Mouse (Mus musculus) small intestine, adult 2 months (tissue): Measurements from ENCODE around the gene Uck2.

Experiments
- CTCF ChIP-seq: fragments of 200-500 bp; IDR thresholded peaks from 2 replicates; pipeline ENCODE4 v1.5.1; 2012; ENCODE audit warnings: low read depth, mild to moderate bottlenecking, control low read depth, inconsistent platforms, low read length, moderate library complexity, mixed read lengths; ENCODE audit not compliant: insufficient replicate concordance, insufficient read length; ENCODE audit errors: extremely low read depth
- POLR2A ChIP-seq: fragments of 200-500 bp; IDR thresholded peaks from 2 replicates; pipeline ENCODE4 v1.6.1; 2012; ENCODE audit warnings: low read depth, mild to moderate bottlenecking, control low read depth, inconsistent platforms, low read length, moderate library complexity

GRCm38 (mm10) chr1:167245180-167245641, 39.9 kb downstream of the Uck2 start:
- TF ChIP-seq CTCF: no peak
- TF ChIP-seq POLR2A: no peak
